Mouse (Mus musculus) E14TG2a.4 (cell line): ENCODE measurements around the gene Shank1.

Experiments
- CTCF ChIP-seq: conservative IDR thresholded peaks from 2 replicates; pipeline ENCODE4 v1.5.1; 2014; ENCODE audit warnings: low read length
- POU5F1 ChIP-seq: IDR thresholded peaks from 2 replicates; pipeline ENCODE4 v1.6.1; 2014; ENCODE audit warnings: low read length, borderline replicate concordance

DNA sequence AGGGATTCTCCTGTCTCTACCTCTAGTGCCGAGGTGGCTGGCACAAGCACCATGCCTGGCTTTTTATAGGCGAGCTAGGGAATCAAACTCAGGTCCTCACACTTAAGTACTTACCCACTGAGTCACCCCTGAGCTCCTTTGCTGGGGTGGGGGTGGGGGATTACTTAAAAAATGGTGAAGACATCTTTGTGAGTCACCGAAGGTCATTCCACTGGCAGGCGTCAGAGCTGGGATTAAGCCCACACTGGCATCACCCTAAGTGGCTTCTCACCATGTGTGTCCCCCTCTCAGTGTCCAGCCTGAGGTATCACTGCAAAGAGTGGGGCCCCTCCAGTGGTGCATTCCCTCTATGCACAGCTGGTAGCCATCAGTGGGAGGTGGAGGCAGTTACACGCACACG, 49.6 kb upstream of the Shank1 start:
- TF ChIP-seq CTCF (no peak), POU5F1 (no peak)
